In genomic region chr2:119662220-119663182, GRCm38 (mm10) we compare ENCODE assay signal across 8 mouse cellular contexts. TPM values are rescaled to one million over a fixed set of nuclear protein-coding genes. Genes with fewer than 3 reads are reported as not detected.
DNase-seq lines count a peak whose midpoint lies in the region; ATAC-seq and TF ChIP-seq lines count a peak whose summit lies in the region.

TSS of gene Ndufaf1 (minus strand) at chr2:119662827.

- DNase-seq in G1E (ENCODE audit: low spot score): peak; percentile 62
- DNase-seq in cerebellum, adult 18-20 months: peak; percentile 78 to 86
- peak; percentile 88 for DNase-seq in heart, postnatal 4 days
- peak; percentile 77 to 83 for DNase-seq in layer of hippocampus, adult 8-10 months (ENCODE audit: low spot score in 2 of 2)
- DNase-seq in ovary, adult 18-20 months (ENCODE audit: low spot score): peak; percentile 54
- DNase-seq in thymus, postnatal 0 days (ENCODE audit: low spot score): peak; percentile 77

- 1% methylated on average over 44 of the region's 44 CpGs for WGBS in forebrain, embryonic 16.5 days
- WGBS in lung, embryonic 15.5 days: 1% methylated on average over 44 of the region's 44 CpGs

- peaks cover 29% of the 10 kb centered on the region for H3K36me3 ChIP-seq in G1E (replicated peaks)
- peaks cover 8% of the 10 kb centered on the region for H3K36me3 ChIP-seq in forebrain, embryonic 16.5 days (ENCODE audit: control insufficient read depth, insufficient read depth)
- peaks cover 8% of the 10 kb centered on the region; the same call in 1 of the 2 replicates for H3K36me3 ChIP-seq in lung, embryonic 15.5 days

- H3K4me2 ChIP-seq in forebrain, embryonic 16.5 days (ENCODE audit: low read length): peak within 1 kb of the TSS; percentile 85
- peak within 1 kb of the TSS; percentile 80 for H3K4me2 ChIP-seq in lung, embryonic 15.5 days

- no peak for TF ChIP-seq CTCF in G1E (IDR thresholded peaks at IDR 0.05; ENCODE audit: low read depth, low read length)

- peaks cover 28% of the 10 kb centered on the region for H3K4me1 ChIP-seq in G1E (ENCODE audit: insufficient read depth, low read depth, low read length)
- H3K4me1 ChIP-seq in forebrain, embryonic 16.5 days (replicated peaks; ENCODE audit: control insufficient read depth, insufficient read depth, low read length): peaks cover 9% of the 10 kb centered on the region
- peaks cover 6% of the 10 kb centered on the region; the same call in 1 of the 2 replicates for H3K4me1 ChIP-seq in lung, embryonic 15.5 days

- ATAC-seq in G1E (ENCODE audit: extremely low read depth, insufficient number of reproducible peaks, low FRiP score, poor library complexity, severe bottlenecking): peak; percentile 87
- ATAC-seq in forebrain, embryonic 16.5 days: peak; percentile 86
- ATAC-seq in lung, embryonic 15.5 days (ENCODE audit: borderline replicate concordance, extremely low read depth, low FRiP score, low TSS enrichment): peak; percentile 57; the same call in 1 of the 2 replicates

- H3K9ac ChIP-seq in forebrain, embryonic 16.5 days (replicated peaks; ENCODE audit: low read depth, low read length): peak within 1 kb of the TSS; percentile 87
- H3K9ac ChIP-seq in lung, embryonic 15.5 days: peak within 1 kb of the TSS; percentile 90

- H3K27ac ChIP-seq in forebrain, embryonic 16.5 days (ENCODE audit: low read length): no peak within 1 kb of the TSS
- H3K27ac ChIP-seq in lung, embryonic 15.5 days: no peak within 1 kb of the TSS

- no peaks in the 10 kb centered on the region for H3K27me3 ChIP-seq in G1E (ENCODE audit: insufficient read depth, low read length)
- H3K27me3 ChIP-seq in forebrain, embryonic 16.5 days (replicated peaks; ENCODE audit: control insufficient read depth, insufficient read depth, low read length): no peaks in the 10 kb centered on the region
- no peaks in the 10 kb centered on the region for H3K27me3 ChIP-seq in lung, embryonic 15.5 days

- no peaks in the 10 kb centered on the region for H3K9me3 ChIP-seq in G1E (replicated peaks)
- no peaks in the 10 kb centered on the region for H3K9me3 ChIP-seq in forebrain, embryonic 16.5 days (ENCODE audit: control insufficient read depth, low read length)
- no peaks in the 10 kb centered on the region for H3K9me3 ChIP-seq in lung, embryonic 15.5 days

- peak within 1 kb of the TSS; percentile 89 for H3K4me3 ChIP-seq in G1E (ENCODE audit: low read depth, low read length)
- H3K4me3 ChIP-seq in forebrain, embryonic 16.5 days (replicated peaks; ENCODE audit: low read length): peak within 1 kb of the TSS; percentile 69
- H3K4me3 ChIP-seq in lung, embryonic 15.5 days: peak within 1 kb of the TSS; percentile 93

RNA-seq across cellular contexts. Expression of gene Ndufaf1, which starts in this region (rescaled TPM):
- 32.5 and 35.9 TPM in 2 replicates for total RNA-seq in G1E (2014; fragmentation: Nextera tagmentation)
- total RNA-seq in G1E (2017): 44.5 and 46.2 TPM in 2 replicates
- 2.8 and 3.0 TPM in 2 replicates for polyA plus RNA-seq in G1E (2012)
- 36.7 and 41.1 TPM in 2 replicates for polyA plus RNA-seq in forebrain, embryonic 16.5 days (2015; fragmentation: Nextera tagmentation; extraction: Ambion mirVana)
- 10 to 100 TPM; 47.7 to 48.9 TPM for total RNA-seq in heart, postnatal 4 days (2021)
- total RNA-seq in layer of hippocampus, adult 8-10 months (2022): 10 to 100 TPM; 28.8 to 35.1 (median 29.7) TPM
- polyA plus RNA-seq in lung, embryonic 15.5 days (2015; fragmentation: Nextera tagmentation; extraction: Ambion mirVana): 39.0 and 39.5 TPM in 2 replicates
- polyA plus RNA-seq in thymus, postnatal 0 days (2015; fragmentation: Nextera tagmentation; extraction: Ambion mirVana): 46.7 and 49.1 TPM in 2 replicates
